Comparison of ENCODE assay signal across 13 mouse cellular contexts in genomic region chr3:17790816-17791215, GRCm38 (mm10).
DNase-seq lines count a peak whose midpoint lies in the region; ATAC-seq lines count a peak whose summit lies in the region.
"Had no signal": no experiment of that assay in that cellular context is flagged by ENCODE, and none has a peak within 500 bp of the region (broad histone marks: within the 10 kb centered on the region; RNA-seq: fewer than 3 reads in every experiment).

No protein-coding gene starts in this region.

- DNase-seq in midbrain, embryonic 10.5 days (ENCODE audit: low spot score): peak; percentile 46
- DNase-seq in retina, postnatal 1 day: peak; percentile 64
- no peak for DNase-seq in frontal cortex, postnatal 10 days (ENCODE audit: low spot score in 2 of 2)
- no peak for DNase-seq in heart, adult 18-20 months
- DNase-seq: gastrocnemius, postnatal 25 days; heart, postnatal 10 days had no signal

- H3K36me3 ChIP-seq in megakaryocyte, embryonic 14.5 days (replicated peaks; ENCODE audit: low read length): no peaks in the 10 kb centered on the region
- peaks cover 6% of the 10 kb centered on the region for H3K36me3 ChIP-seq in forebrain, embryonic 12.5 days (replicated peaks)
- H3K36me3 ChIP-seq in midbrain, embryonic 10.5 days: peaks cover 16% of the 10 kb centered on the region
- no peaks in the 10 kb centered on the region for H3K36me3 ChIP-seq in liver, embryonic 12.5 days
- H3K36me3 ChIP-seq: embryonic facial prominence, embryonic 13.5 days; liver, embryonic 15.5 days had no signal

- H3K9me3 ChIP-seq in megakaryocyte, embryonic 14.5 days: peaks cover 27% of the 10 kb centered on the region
- H3K9me3 ChIP-seq in forebrain, embryonic 12.5 days: no peaks in the 10 kb centered on the region
- no peaks in the 10 kb centered on the region for H3K9me3 ChIP-seq in midbrain, embryonic 10.5 days (replicated peaks)
- H3K9me3 ChIP-seq in liver, embryonic 12.5 days (replicated peaks): no peaks in the 10 kb centered on the region
- H3K9me3 ChIP-seq: embryonic facial prominence, embryonic 13.5 days; liver, embryonic 15.5 days had no signal

- peak overlapping the region; percentile 95 for H3K4me2 ChIP-seq in forebrain, embryonic 12.5 days
- H3K4me2 ChIP-seq in liver, embryonic 12.5 days: no peak overlapping the region
- H3K4me2 ChIP-seq: liver, embryonic 15.5 days had no signal

- no peak for ATAC-seq in megakaryocyte, adult 5-6 weeks (ENCODE audit: poor library complexity, severe bottlenecking)
- ATAC-seq in forebrain, embryonic 12.5 days (ENCODE audit: low FRiP score): no peak
- ATAC-seq in liver, embryonic 12.5 days: no peak

- peak overlapping the region; percentile 99 for H3K27ac ChIP-seq in forebrain, embryonic 12.5 days
- peak overlapping the region; percentile 100 for H3K27ac ChIP-seq in midbrain, embryonic 10.5 days (replicated peaks)
- no peak overlapping the region for H3K27ac ChIP-seq in liver, embryonic 12.5 days
- H3K27ac ChIP-seq: embryonic facial prominence, embryonic 13.5 days; kidney, postnatal 0 days; liver, embryonic 15.5 days had no signal

- WGBS in forebrain, embryonic 12.5 days: under 1% methylated on average over 12 of the region's 12 CpGs
- WGBS in midbrain, embryonic 10.5 days: under 1% methylated on average over 12 of the region's 12 CpGs
- 2% methylated on average over 12 of the region's 12 CpGs for WGBS in liver, embryonic 12.5 days (ENCODE audit: insufficient replicate concordance)

- H3K9ac ChIP-seq in forebrain, embryonic 12.5 days: peak overlapping the region; percentile 93
- no peak overlapping the region for H3K9ac ChIP-seq in liver, embryonic 12.5 days
- H3K9ac ChIP-seq: embryonic facial prominence, embryonic 13.5 days; liver, embryonic 15.5 days had no signal

- H3K27me3 ChIP-seq in megakaryocyte, embryonic 14.5 days (replicated peaks): peaks cover 81% of the 10 kb centered on the region
- H3K27me3 ChIP-seq in forebrain, embryonic 12.5 days: no peaks in the 10 kb centered on the region
- H3K27me3 ChIP-seq in midbrain, embryonic 10.5 days (ENCODE audit: low read depth, poor library complexity, severe bottlenecking): peaks cover 16% of the 10 kb centered on the region
- H3K27me3 ChIP-seq in liver, embryonic 12.5 days (replicated peaks): peaks cover 91% of the 10 kb centered on the region

- H3K4me3 ChIP-seq in megakaryocyte, embryonic 14.5 days (replicated peaks): peak overlapping the region; percentile 86
- peak overlapping the region; percentile 61 for H3K4me3 ChIP-seq in forebrain, embryonic 12.5 days (replicated peaks)
- peak overlapping the region; percentile 91 for H3K4me3 ChIP-seq in midbrain, embryonic 10.5 days
- no peak overlapping the region for H3K4me3 ChIP-seq in liver, embryonic 12.5 days
- H3K4me3 ChIP-seq: embryonic facial prominence, embryonic 13.5 days; liver, embryonic 15.5 days had no signal

- peaks cover 26% of the 10 kb centered on the region for H3K4me1 ChIP-seq in megakaryocyte, embryonic 14.5 days
- peaks cover 36% of the 10 kb centered on the region for H3K4me1 ChIP-seq in forebrain, embryonic 12.5 days
- H3K4me1 ChIP-seq in midbrain, embryonic 10.5 days: peaks cover 43% of the 10 kb centered on the region
- H3K4me1 ChIP-seq in liver, embryonic 12.5 days: peaks cover 14% of the 10 kb centered on the region
- H3K4me1 ChIP-seq: liver, embryonic 15.5 days had no signal

Comparison
In these comparisons a context has a peak if more than half of its experiments do, and no peak if none do; other contexts are left out.
1. DNase-seq: peak in midbrain, embryonic 10.5 days (single experiment) and retina, postnatal 1 day (single experiment); none in frontal cortex, postnatal 10 days (0 of 2) and heart, adult 18-20 months (0 of 2).